Mouse (Mus musculus) thymus, adult 2 months (tissue): ENCODE data around the gene Ppy.

Experiments used
- CTCF ChIP-seq: fragments of 200-500 bp; IDR thresholded peaks from 2 replicates; pipeline ENCODE4 v1.5.1; 2012; ENCODE audit warnings: mild to moderate bottlenecking, control low read depth, low read length, moderate library complexity, borderline replicate concordance; ENCODE audit not compliant: control insufficient read depth, poor library complexity, insufficient read depth; ENCODE audit errors: extremely low read depth
- POLR2A ChIP-seq: fragments of 200-500 bp; IDR thresholded peaks from 2 replicates; pipeline ENCODE4 v1.6.1; 2012; ENCODE audit warnings: mild to moderate bottlenecking, low read length, control low read depth, moderate library complexity; ENCODE audit not compliant: control insufficient read depth, poor library complexity, insufficient read depth; ENCODE audit errors: extremely low read depth

DNA sequence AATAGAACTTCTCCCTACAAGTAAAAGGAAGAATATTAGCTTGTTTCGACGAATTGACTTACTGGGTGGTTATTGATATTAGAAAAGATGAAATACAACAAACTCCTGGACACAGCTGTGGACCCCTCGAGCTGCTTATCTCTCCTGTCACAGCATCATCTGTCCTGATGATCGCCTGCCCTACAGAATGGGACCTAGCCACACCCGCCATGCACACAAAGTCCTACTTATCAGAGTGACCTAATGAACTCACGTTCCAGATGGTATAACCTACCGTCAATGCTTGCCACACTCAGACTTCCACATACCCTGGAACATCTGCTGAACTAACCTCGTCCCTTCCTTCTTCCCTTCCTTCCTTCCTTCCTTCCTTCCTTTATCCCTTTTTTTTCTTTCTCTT lies 15.1 kb upstream of the Ppy start:
- TF ChIP-seq CTCF, result no peak
- TF ChIP-seq POLR2A, result no peak
